Mouse (Mus musculus): Measurements from ENCODE around the gene Sorcs3. TPM values are rescaled to one million over a fixed set of nuclear protein-coding genes. Genes with fewer than 3 reads are reported as not detected.

Sorcs3 gene
- polyA plus RNA-seq, 1 experiment from 2014 or later: 6.6 TPM

GRCm38 (mm10) chr19:48411332-48411731 is 205.5 kb downstream of the Sorcs3 start:
- no peak for ATAC-seq (ENCODE audit: low FRiP score, low read depth)
- H3K4me3 ChIP-seq: no peak overlapping the region
- H3K4me2 ChIP-seq (replicated peaks): no peak overlapping the region
- no peaks in the 10 kb centered on the region for H3K27me3 ChIP-seq
- H3K9ac ChIP-seq (replicated peaks): no peak overlapping the region
- H3K36me3 ChIP-seq: no peaks in the 10 kb centered on the region
- no peaks in the 10 kb centered on the region for H3K9me3 ChIP-seq
- 48% methylated on average over 2 of the region's 2 CpGs for WGBS
- H3K4me1 ChIP-seq: no peaks in the 10 kb centered on the region
- H3K27ac ChIP-seq (replicated peaks): no peak overlapping the region

- H3K4me2 ChIP-seq (replicated peaks): no peak overlapping the region
- no peak for ATAC-seq (ENCODE audit: low FRiP score, low read depth)
- H3K9me3 ChIP-seq: no peaks in the 10 kb centered on the region
- H3K4me3 ChIP-seq: no peak overlapping the region
- no peak overlapping the region for H3K27ac ChIP-seq (replicated peaks)
- WGBS: 60% methylated on average over 2 of the region's 2 CpGs
- H3K9ac ChIP-seq (replicated peaks): no peak overlapping the region
- no peaks in the 10 kb centered on the region for H3K36me3 ChIP-seq
- no peaks in the 10 kb centered on the region for H3K4me1 ChIP-seq
- no peaks in the 10 kb centered on the region for H3K27me3 ChIP-seq
Measured at GRCm38 (mm10) chr19:48413836-48414235, 208.0 kb downstream of the Sorcs3 start.

GRCm38 (mm10) chr19:48418356-48418755 is 212.5 kb downstream of the Sorcs3 start:
- ATAC-seq (ENCODE audit: low FRiP score, low read depth): no peak
- Histone ChIP-seq H3K4me1 (no peaks in the 10 kb centered on the region), H3K27me3 (no peaks in the 10 kb centered on the region), H3K4me3 (no peak overlapping the region), H3K4me2 (replicated peaks) (no peak overlapping the region), H3K9ac (replicated peaks) (no peak overlapping the region), H3K27ac (replicated peaks) (no peak overlapping the region), H3K9me3 (no peaks in the 10 kb centered on the region), H3K36me3 (no peaks in the 10 kb centered on the region)
- 82% methylated on average over 3 of the region's 3 CpGs for WGBS

- Histone ChIP-seq H3K4me3 (no peak overlapping the region), H3K27ac (replicated peaks) (no peak overlapping the region), H3K9me3 (no peaks in the 10 kb centered on the region), H3K4me1 (peaks cover 7% of the 10 kb centered on the region), H3K4me2 (replicated peaks) (no peak overlapping the region), H3K27me3 (no peaks in the 10 kb centered on the region), H3K9ac (replicated peaks) (no peak overlapping the region), H3K36me3 (no peaks in the 10 kb centered on the region)
- no peak for ATAC-seq (ENCODE audit: low FRiP score, low read depth)
- 92% methylated on average over 4 of the region's 4 CpGs for WGBS
Measured at GRCm38 (mm10) chr19:48429263-48429662, 223.4 kb downstream of the Sorcs3 start.

- no peak overlapping the region for H3K4me3 ChIP-seq
- H3K9ac ChIP-seq (replicated peaks): no peak overlapping the region
- no peaks in the 10 kb centered on the region for H3K9me3 ChIP-seq
- ATAC-seq (ENCODE audit: low FRiP score, low read depth): no peak
- no peaks in the 10 kb centered on the region for H3K36me3 ChIP-seq
- H3K27ac ChIP-seq (replicated peaks): no peak overlapping the region
- whole genome bisulfite sequencing: 24% methylated on average over 2 of the region's 2 CpGs
- no peak overlapping the region for H3K4me2 ChIP-seq (replicated peaks)
- H3K4me1 ChIP-seq: peaks cover 7% of the 10 kb centered on the region
- no peaks in the 10 kb centered on the region for H3K27me3 ChIP-seq
Measured at GRCm38 (mm10) chr19:48429755-48430154, 223.9 kb downstream of the Sorcs3 start.

- Histone ChIP-seq H3K9ac (replicated peaks) (no peak overlapping the region), H3K9me3 (no peaks in the 10 kb centered on the region), H3K4me3 (no peak overlapping the region), H3K27ac (replicated peaks) (no peak overlapping the region), H3K27me3 (no peaks in the 10 kb centered on the region), H3K36me3 (no peaks in the 10 kb centered on the region), H3K4me1 (peaks cover 7% of the 10 kb centered on the region), H3K4me2 (replicated peaks) (no peak overlapping the region)
- 92% methylated on average over 5 of the region's 5 CpGs for WGBS
- ATAC-seq (ENCODE audit: low FRiP score, low read depth): no peak
Measured at GRCm38 (mm10) chr19:48430328-48430727, 224.5 kb downstream of the Sorcs3 start.

GRCm38 (mm10) chr19:48438450-48438849 is 232.6 kb downstream of the Sorcs3 start:
- H3K36me3 ChIP-seq: no peaks in the 10 kb centered on the region
- H3K9me3 ChIP-seq: no peaks in the 10 kb centered on the region
- no peak for ATAC-seq (ENCODE audit: low FRiP score, low read depth)
- no peak overlapping the region for H3K9ac ChIP-seq (replicated peaks)
- H3K27me3 ChIP-seq: no peaks in the 10 kb centered on the region
- H3K4me1 ChIP-seq: no peaks in the 10 kb centered on the region
- no peak overlapping the region for H3K4me3 ChIP-seq
- WGBS: 88% methylated on average over 1 of the region's 1 CpGs
- no peak overlapping the region for H3K27ac ChIP-seq (replicated peaks)
- no peak overlapping the region for H3K4me2 ChIP-seq (replicated peaks)

GRCm38 (mm10) chr19:48461141-48461540 is 255.3 kb downstream of the Sorcs3 start:
- no peaks in the 10 kb centered on the region for H3K4me1 ChIP-seq
- H3K36me3 ChIP-seq: no peaks in the 10 kb centered on the region
- no peak overlapping the region for H3K9ac ChIP-seq (replicated peaks)
- no peaks in the 10 kb centered on the region for H3K27me3 ChIP-seq
- no peak overlapping the region for H3K4me3 ChIP-seq
- ATAC-seq (ENCODE audit: low FRiP score, low read depth): no peak
- no peak overlapping the region for H3K27ac ChIP-seq (replicated peaks)
- no peaks in the 10 kb centered on the region for H3K9me3 ChIP-seq
- no peak overlapping the region for H3K4me2 ChIP-seq (replicated peaks)
- 93% methylated on average over 5 of the region's 5 CpGs for WGBS

- ATAC-seq (ENCODE audit: low FRiP score, low read depth): no peak
- no peaks in the 10 kb centered on the region for H3K27me3 ChIP-seq
- no peaks in the 10 kb centered on the region for H3K36me3 ChIP-seq
- H3K9me3 ChIP-seq: no peaks in the 10 kb centered on the region
- no peak overlapping the region for H3K9ac ChIP-seq (replicated peaks)
- no peaks in the 10 kb centered on the region for H3K4me1 ChIP-seq
- WGBS: 89% methylated on average over 3 of the region's 3 CpGs
- H3K4me3 ChIP-seq: no peak overlapping the region
- H3K27ac ChIP-seq (replicated peaks): no peak overlapping the region
- H3K4me2 ChIP-seq (replicated peaks): no peak overlapping the region
Measured at GRCm38 (mm10) chr19:48462426-48462825, 256.6 kb downstream of the Sorcs3 start.

- 92% methylated on average over 3 of the region's 3 CpGs for WGBS
- Histone ChIP-seq H3K4me2 (replicated peaks) (no peak overlapping the region), H3K27ac (replicated peaks) (no peak overlapping the region), H3K4me1 (no peaks in the 10 kb centered on the region), H3K9me3 (no peaks in the 10 kb centered on the region), H3K36me3 (no peaks in the 10 kb centered on the region), H3K27me3 (no peaks in the 10 kb centered on the region), H3K4me3 (no peak overlapping the region), H3K9ac (replicated peaks) (no peak overlapping the region)
- no peak for ATAC-seq (ENCODE audit: low FRiP score, low read depth)
Measured at GRCm38 (mm10) chr19:48463494-48463893, 257.7 kb downstream of the Sorcs3 start.

- Histone ChIP-seq H3K27ac (replicated peaks) (no peak overlapping the region), H3K4me2 (replicated peaks) (no peak overlapping the region), H3K27me3 (no peaks in the 10 kb centered on the region), H3K4me1 (no peaks in the 10 kb centered on the region), H3K9me3 (no peaks in the 10 kb centered on the region), H3K9ac (replicated peaks) (no peak overlapping the region), H3K36me3 (no peaks in the 10 kb centered on the region), H3K4me3 (no peak overlapping the region)
- no peak for ATAC-seq (ENCODE audit: low FRiP score, low read depth)
- WGBS: 84% methylated on average over 4 of the region's 4 CpGs
Measured at GRCm38 (mm10) chr19:48467471-48467870, 261.6 kb downstream of the Sorcs3 start.

- no peaks in the 10 kb centered on the region for H3K27me3 ChIP-seq
- H3K9ac ChIP-seq (replicated peaks): no peak overlapping the region
- H3K4me1 ChIP-seq: no peaks in the 10 kb centered on the region
- H3K9me3 ChIP-seq: no peaks in the 10 kb centered on the region
- no peak overlapping the region for H3K4me3 ChIP-seq
- no peak for ATAC-seq (ENCODE audit: low FRiP score, low read depth)
- no peak overlapping the region for H3K27ac ChIP-seq (replicated peaks)
- WGBS: 89% methylated on average over 4 of the region's 4 CpGs
- H3K36me3 ChIP-seq: no peaks in the 10 kb centered on the region
- no peak overlapping the region for H3K4me2 ChIP-seq (replicated peaks)
Measured at GRCm38 (mm10) chr19:48469791-48470410, 264.1 kb downstream of the Sorcs3 start.

- Histone ChIP-seq H3K36me3 (no peaks in the 10 kb centered on the region), H3K4me1 (no peaks in the 10 kb centered on the region), H3K4me2 (replicated peaks) (no peak overlapping the region), H3K27me3 (no peaks in the 10 kb centered on the region), H3K4me3 (no peak overlapping the region), H3K9ac (replicated peaks) (no peak overlapping the region), H3K27ac (replicated peaks) (no peak overlapping the region), H3K9me3 (no peaks in the 10 kb centered on the region)
- WGBS: 65% methylated on average over 5 of the region's 5 CpGs
- ATAC-seq (ENCODE audit: low FRiP score, low read depth): no peak
Measured at GRCm38 (mm10) chr19:48471927-48472326, 266.1 kb downstream of the Sorcs3 start.
